ENCODE assay signal across 20 mouse cellular contexts in the genomic region with DNA sequence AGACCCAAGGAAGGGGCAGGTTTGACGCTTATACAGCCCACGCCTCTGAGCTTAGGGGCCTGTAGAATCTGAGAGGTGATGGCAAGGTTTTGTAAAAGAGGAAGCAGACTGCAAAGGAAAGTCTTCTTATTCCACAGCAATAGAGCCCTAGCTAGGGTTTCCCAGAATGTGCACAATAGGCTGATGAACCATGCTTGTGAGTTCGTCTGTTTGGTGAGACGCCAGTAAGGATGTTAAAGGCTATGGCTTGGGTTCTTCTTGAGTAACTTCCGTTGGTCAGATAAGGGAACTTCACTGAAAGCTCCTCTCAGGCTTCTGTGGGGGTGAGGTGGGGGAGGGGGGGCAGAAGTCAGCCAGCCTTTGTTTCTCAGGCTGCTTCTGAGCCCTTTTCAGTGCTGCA. TPM values are rescaled to one million over a fixed set of nuclear protein-coding genes. Genes with fewer than 3 reads are reported as not detected.
DNase-seq lines count a peak whose midpoint lies in the region; ATAC-seq and TF ChIP-seq lines count a peak whose summit lies in the region.
"Had no signal": no experiment of that assay in that cellular context is flagged by ENCODE, and none has a peak within 500 bp of the region (broad histone marks: within the 10 kb centered on the region; RNA-seq: fewer than 3 reads in every experiment).

No protein-coding gene starts in this region.

- TF ChIP-seq POLR2A in spleen, adult 2 months (IDR thresholded peaks at IDR 0.05; ENCODE audit: low read depth, low read length), result no peak
- TF ChIP-seq POLR2A in bone marrow, adult 2 months (IDR thresholded peaks at IDR 0.05; ENCODE audit: borderline replicate concordance, control insufficient read depth, low read depth, low read length), result no peak

- peak; percentile 11; the same call in 1 of the 2 replicates for ATAC-seq in liver, embryonic 16.5 days (ENCODE audit: low read depth)
- ATAC-seq: CD4-positive, CD25-positive, alpha-beta regulatory T cell, adult 4 months; forebrain, postnatal 0 days had no signal

- H3K4me1 ChIP-seq in spleen, adult 2 months (ENCODE audit: control insufficient read depth, insufficient read depth, insufficient read length), result peaks cover 31% of the 10 kb centered on the region
- peaks cover 8% of the 10 kb centered on the region for H3K4me1 ChIP-seq in bone marrow, adult 2 months (ENCODE audit: control insufficient read depth, insufficient read depth, low read length)
- H3K4me1 ChIP-seq in liver, embryonic 16.5 days (ENCODE audit: control insufficient read depth, low read depth, low read length), result no peaks in the 10 kb centered on the region; the same call in 1 of the 2 replicates

- H3K4me2 ChIP-seq in liver, embryonic 16.5 days (ENCODE audit: low read depth, low read length), result no peak overlapping the region
- H3K4me2 ChIP-seq: embryonic facial prominence, embryonic 13.5 days; hindbrain, embryonic 12.5 days; midbrain, embryonic 12.5 days had no signal

- no peaks in the 10 kb centered on the region for H3K27me3 ChIP-seq in spleen, adult 2 months (ENCODE audit: control insufficient read depth, insufficient read depth, low read length)
- H3K27me3 ChIP-seq in liver, embryonic 16.5 days (ENCODE audit: control insufficient read depth, insufficient read depth, low read depth, low read length), result peaks cover 18% of the 10 kb centered on the region
- H3K27me3 ChIP-seq in splenic B cell, adult 2 months (ENCODE audit: control insufficient read depth, insufficient read depth, low read length, poor library complexity, severe bottlenecking), result no peaks in the 10 kb centered on the region
- H3K27me3 ChIP-seq: embryonic facial prominence, embryonic 13.5 days had no signal

- no peaks in the 10 kb centered on the region for H3K9me3 ChIP-seq in liver, embryonic 16.5 days (replicated peaks; ENCODE audit: control insufficient read depth, low read length)
- H3K9me3 ChIP-seq: embryonic facial prominence, embryonic 13.5 days; heart, embryonic 10.5 days; hindbrain, embryonic 12.5 days; midbrain, embryonic 12.5 days had no signal

- 33% methylated on average over 5 of the region's 5 CpGs for WGBS in spleen, adult 2 months
- 17% methylated on average over 5 of the region's 5 CpGs for WGBS in bone marrow, adult 2 months
- WGBS in liver, embryonic 16.5 days (ENCODE audit: insufficient replicate concordance), result 37% methylated on average over 5 of the region's 5 CpGs

- H3K9ac ChIP-seq in liver, embryonic 16.5 days (ENCODE audit: low read depth, low read length), result no peak overlapping the region
- H3K9ac ChIP-seq: embryonic facial prominence, embryonic 13.5 days; forebrain, postnatal 0 days; hindbrain, embryonic 12.5 days; midbrain, embryonic 12.5 days had no signal

- DNase-seq in spleen, adult 2 months (ENCODE audit: low read depth in 1 of 2, low spot score in 2 of 2), result no peak
- DNase-seq in spleen, adult 12 weeks (ENCODE audit: low spot score), result no peak
- peak; percentile 58 for DNase-seq in splenic B cell, adult 2 months (ENCODE audit: low read depth, low spot score)
- DNase-seq in kidney, adult 18-20 months, result no peak
- DNase-seq in heart, postnatal 36 days, result no peak
- DNase-seq: adrenal gland, postnatal 25 days; cerebellum, adult 8-10 months; forebrain, postnatal 0 days; kidney, postnatal 4 days; lung, adult 18-20 months; thymus, postnatal 14 days had no signal

- H3K36me3 ChIP-seq in spleen, adult 2 months (ENCODE audit: control insufficient read depth, insufficient read depth, low read length), result no peaks in the 10 kb centered on the region
- no peaks in the 10 kb centered on the region for H3K36me3 ChIP-seq in liver, embryonic 16.5 days (ENCODE audit: control insufficient read depth, insufficient read depth)
- H3K36me3 ChIP-seq in splenic B cell, adult 2 months (ENCODE audit: control insufficient read depth, insufficient read depth, low read length, poor library complexity, severe bottlenecking), result no peaks in the 10 kb centered on the region
- H3K36me3 ChIP-seq: embryonic facial prominence, embryonic 13.5 days; G1E; heart, embryonic 10.5 days; hindbrain, embryonic 12.5 days; midbrain, embryonic 12.5 days had no signal

- peak overlapping the region; percentile 68 for H3K27ac ChIP-seq in spleen, adult 2 months (ENCODE audit: insufficient read depth, low read length)
- H3K27ac ChIP-seq in bone marrow, adult 2 months (ENCODE audit: control insufficient read depth, insufficient read depth, low read depth, low read length, poor library complexity), result peak overlapping the region; percentile 81
- H3K27ac ChIP-seq in liver, embryonic 16.5 days (ENCODE audit: low read length), result peak overlapping the region; percentile 7; the same call in 1 of the 2 replicates
- H3K27ac ChIP-seq: embryonic facial prominence, embryonic 13.5 days; heart, embryonic 10.5 days; hindbrain, embryonic 12.5 days; midbrain, embryonic 12.5 days had no signal

- intact Hi-C loops in heart, postnatal 36 days (cut with DNase I), result no loop called here

- no peak overlapping the region for H3K4me3 ChIP-seq in spleen, adult 2 months (ENCODE audit: extremely low read depth, insufficient read depth, insufficient read length)
- no peak overlapping the region for H3K4me3 ChIP-seq in bone marrow, adult 2 months (replicated peaks; ENCODE audit: control insufficient read depth, low read depth, low read length)
- no peak overlapping the region for H3K4me3 ChIP-seq in liver, embryonic 16.5 days (ENCODE audit: low read depth, low read length)
- H3K4me3 ChIP-seq: embryonic facial prominence, embryonic 13.5 days; heart, embryonic 10.5 days; hindbrain, embryonic 12.5 days; midbrain, embryonic 12.5 days; myocyte had no signal

- TF ChIP-seq CTCF in spleen, adult 2 months (IDR thresholded peaks at IDR 0.05; ENCODE audit: extremely low read depth, insufficient read depth, insufficient read length, insufficient replicate concordance), result no peak
- no peak for TF ChIP-seq CTCF in bone marrow, adult 2 months (IDR thresholded peaks at IDR 0.05; ENCODE audit: control insufficient read depth, insufficient read depth, low read length)

RNA-seq across cellular contexts. Expression of a gene that starts 3.9 kb away (rescaled TPM):
- 69.7 and 93.6 TPM in 2 replicates for polyA plus RNA-seq in spleen, adult 2 months (2012; rRNA removed)
- 10.2 and 32.7 TPM in 2 replicates for polyA plus RNA-seq in bone marrow, adult 2 months (2011; ENCODE audit: insufficient read depth, insufficient read length, low replicate concordance, missing spikeins)
- polyA plus RNA-seq in liver, embryonic 16.5 days (2015; fragmentation: Nextera tagmentation; extraction: Ambion mirVana), result 1.0 and 1.3 TPM in 2 replicates
- 10 to 100 TPM; 12.5 to 13.3 TPM for total RNA-seq in heart, postnatal 36 days (2021)

Comparison
In these comparisons a context has a peak if more than half of its experiments do, and no peak if none do; other contexts are left out.
1. H3K27ac ChIP-seq: peak in every context shown above with its lines; median percentile 81 in bone marrow, adult 2 months; 68 in spleen, adult 2 months; 7 in liver, embryonic 16.5 days.